Mouse (Mus musculus) ES-Bruce4 (cell line): Measurements from ENCODE around the gene Pip5k1a. TPM values are rescaled to one million over a fixed set of nuclear protein-coding genes. Genes with fewer than 3 reads are reported as not detected.

ENCODE experiments used
- H3K27ac ChIP-seq: 2 replicates; pipeline ENCODE4 v1.5.1; 2012; ENCODE audit warnings: low read length, inconsistent platforms; ENCODE audit not compliant: insufficient read depth
- H3K27me3 ChIP-seq: 2 replicates; pipeline ENCODE4 v1.6.1; 2012; ENCODE audit warnings: mild to moderate bottlenecking, low read length, inconsistent platforms; ENCODE audit not compliant: control insufficient read depth, poor library complexity, insufficient read depth, severe bottlenecking
- H3K36me3 ChIP-seq: 2 replicates; pipeline ENCODE4 v1.6.1; 2012; ENCODE audit warnings: inconsistent platforms, mild to moderate bottlenecking, low read length, moderate library complexity; ENCODE audit not compliant: control insufficient read depth, poor library complexity, insufficient read depth, severe bottlenecking
- H3K4me1 ChIP-seq: one replicate; pipeline ENCODE4 v1.8.1; 2011; ENCODE audit warnings: low read length; ENCODE audit not compliant: control insufficient read depth, insufficient read depth
- H3K4me3 ChIP-seq: 2 replicates; pipeline ENCODE4 v1.5.1; 2011; ENCODE audit warnings: low read depth, mild to moderate bottlenecking, low read length
- H3K9ac ChIP-seq: 2 replicates; pipeline ENCODE4 v1.6.1; 2012; ENCODE audit warnings: low read depth, mild to moderate bottlenecking, inconsistent platforms; ENCODE audit not compliant: poor library complexity, severe bottlenecking
- H3K9me3 ChIP-seq: replicated peaks from 2 replicates; pipeline ENCODE4 v1.6.1; 2012; ENCODE audit warnings: mild to moderate bottlenecking, low read length, inconsistent platforms; ENCODE audit not compliant: control insufficient read depth, poor library complexity, insufficient read depth, severe bottlenecking
- CTCF ChIP-seq: IDR thresholded peaks from one replicate; pipeline ENCODE4 v1.8.1; 2011; ENCODE audit warnings: low read depth, low read length
- EP300 ChIP-seq: IDR thresholded peaks from 2 replicates; pipeline ENCODE4 v1.6.1; 2011; ENCODE audit warnings: low read depth, low read length; ENCODE audit not compliant: insufficient read depth
- POLR2A ChIP-seq: IDR thresholded peaks from one replicate; pipeline ENCODE4 v1.8.1; 2011; ENCODE audit warnings: low read length; ENCODE audit not compliant: insufficient read depth
- polyA plus RNA-seq: library from polyadenylated mRNA; stranded (reverse); fragments of >200 nt; gene quantifications from 2 replicates; pipeline ENCODE4 v1.2.4, GENCODE M21; 2011; ENCODE audit warnings: low read depth; ENCODE audit not compliant: missing spikeins, insufficient read depth, insufficient read length

Gene Pip5k1a
- polyA plus RNA-seq, 1 experiment: 53.9 TPM

DNA sequence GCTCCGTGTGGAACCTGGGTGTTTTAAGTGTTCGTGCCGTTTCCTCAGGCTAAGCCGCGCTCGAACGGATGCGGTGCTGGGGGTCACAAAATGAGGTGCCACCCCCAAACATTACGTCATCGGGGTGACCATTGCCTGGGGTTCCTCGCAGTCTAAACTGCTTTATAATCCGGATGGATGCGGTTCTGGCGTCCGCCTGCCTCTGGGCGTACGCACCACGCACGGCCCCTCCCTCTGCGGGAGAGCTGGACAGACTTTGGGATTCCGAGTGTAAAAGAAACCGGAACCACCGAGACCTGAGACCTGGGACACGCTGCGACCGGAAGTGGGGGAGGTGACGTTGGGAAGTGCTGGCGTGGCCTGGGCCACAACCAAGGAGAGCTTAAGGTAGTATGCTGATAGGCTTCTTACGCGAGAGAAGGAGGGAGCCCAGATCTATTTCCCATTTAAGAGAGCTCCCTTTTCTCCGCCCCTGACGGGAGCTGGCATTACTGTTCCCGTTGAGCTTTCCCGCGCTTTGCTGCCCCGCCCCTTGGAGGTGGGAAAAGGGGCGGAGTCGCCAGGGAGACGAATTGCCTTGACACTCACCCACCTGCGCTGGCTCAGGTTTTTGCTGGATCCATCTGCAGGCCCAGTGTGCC lies 90.7 kb downstream of the Pip5k1a start:
- peak overlapping the region; percentile 70 for H3K9ac ChIP-seq
- no peaks in the 10 kb centered on the region for H3K4me1 ChIP-seq
- no peaks in the 10 kb centered on the region for H3K27me3 ChIP-seq
- peaks cover 11% of the 10 kb centered on the region for H3K36me3 ChIP-seq
- H3K27ac ChIP-seq: peak overlapping the region; percentile 91
- peak overlapping the region; percentile 60 for H3K4me3 ChIP-seq
- TF ChIP-seq EP300 (peak; percentile 26; the same call in 1 of the 2 replicates), CTCF (no peak), POLR2A (peak; percentile 51)
- no peaks in the 10 kb centered on the region for H3K9me3 ChIP-seq

DNA sequence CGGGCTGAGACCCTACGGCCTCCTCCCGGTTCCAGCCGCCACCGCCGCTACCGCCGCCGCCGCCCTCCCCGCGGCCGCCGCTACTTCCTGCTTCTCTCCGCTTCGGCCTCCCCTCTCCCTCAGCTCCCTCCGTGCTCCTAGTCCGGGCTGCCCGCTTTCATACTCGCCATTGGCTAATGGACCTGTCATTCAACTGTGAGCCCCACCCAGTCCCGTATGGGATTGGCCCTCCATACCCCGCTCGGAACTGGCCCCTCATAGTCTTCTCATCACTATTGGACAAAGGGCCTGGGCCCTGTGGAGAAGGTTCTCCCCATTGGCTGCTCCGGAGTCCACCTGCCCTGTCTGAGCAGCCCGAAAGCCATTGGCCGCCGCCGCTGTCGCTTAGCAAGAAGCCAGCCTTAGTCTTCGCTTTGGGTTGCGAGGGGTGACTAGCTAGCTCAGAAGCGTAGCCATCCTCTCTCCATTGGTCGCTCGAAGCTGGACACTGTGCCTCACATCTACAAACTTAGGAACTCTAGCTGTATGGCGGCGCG lies 91.3 kb downstream of the Pip5k1a start, which contains the start of gene Zfp687:
TSS of gene Zfp687 (minus strand) at position 112 of the 536 bp plus-strand sequence.
- peak within 1 kb of the TSS; percentile 91 for H3K4me3 ChIP-seq
- peak within 1 kb of the TSS; percentile 91 for H3K27ac ChIP-seq
- H3K36me3 ChIP-seq: peaks cover 15% of the 10 kb centered on the region
- H3K27me3 ChIP-seq: no peaks in the 10 kb centered on the region
- no peaks in the 10 kb centered on the region for H3K9me3 ChIP-seq
- H3K4me1 ChIP-seq: no peaks in the 10 kb centered on the region
- no peak for TF ChIP-seq CTCF
- peak; percentile 92 for TF ChIP-seq POLR2A
- TF ChIP-seq EP300: no peak
- peak within 1 kb of the TSS; percentile 70 for H3K9ac ChIP-seq

DNA sequence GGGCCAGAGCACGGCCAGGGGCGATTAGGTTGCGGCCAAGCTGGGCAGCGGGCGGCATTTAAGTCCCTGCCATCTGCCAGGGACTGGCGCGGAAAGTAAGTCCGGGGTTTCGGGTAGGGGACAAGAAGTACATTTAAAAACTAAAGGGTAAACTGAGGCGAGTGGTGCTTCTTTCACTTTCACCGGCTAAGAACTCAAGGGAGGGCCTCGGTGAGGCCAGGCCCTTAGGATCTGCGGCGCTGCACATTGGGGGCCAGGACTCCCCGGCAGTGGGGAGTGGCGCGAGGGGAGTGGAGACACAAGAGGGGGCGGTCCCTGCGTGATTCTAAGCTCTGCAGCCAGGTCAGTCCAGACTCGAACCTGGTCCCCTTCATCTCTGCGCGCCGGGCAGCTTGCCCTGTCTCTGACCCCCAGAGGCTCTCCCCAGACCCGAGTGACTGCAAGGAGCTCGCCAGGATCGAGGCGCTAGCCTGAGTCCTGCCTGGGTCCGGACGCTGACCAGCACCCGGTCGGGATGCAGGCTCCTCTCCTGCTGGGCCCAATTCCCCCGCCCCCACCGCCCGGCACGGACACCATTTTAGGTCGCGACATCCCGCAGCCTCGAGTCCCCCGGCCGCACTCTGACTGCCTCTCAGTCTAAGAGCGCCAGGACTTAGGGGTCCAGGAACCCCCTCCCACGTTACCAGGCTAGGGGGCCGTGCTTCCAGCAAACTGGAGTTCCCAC lies 92.1 kb downstream of the Pip5k1a start:
- no peak for TF ChIP-seq EP300
- TF ChIP-seq CTCF: no peak
- no peak for TF ChIP-seq POLR2A
- Histone ChIP-seq H3K27ac (no peak overlapping the region), H3K36me3 (peaks cover 22% of the 10 kb centered on the region), H3K9me3 (no peaks in the 10 kb centered on the region), H3K4me1 (no peaks in the 10 kb centered on the region), H3K9ac (peak overlapping the region; percentile 70), H3K4me3 (peak overlapping the region; percentile 91), H3K27me3 (no peaks in the 10 kb centered on the region)

DNA sequence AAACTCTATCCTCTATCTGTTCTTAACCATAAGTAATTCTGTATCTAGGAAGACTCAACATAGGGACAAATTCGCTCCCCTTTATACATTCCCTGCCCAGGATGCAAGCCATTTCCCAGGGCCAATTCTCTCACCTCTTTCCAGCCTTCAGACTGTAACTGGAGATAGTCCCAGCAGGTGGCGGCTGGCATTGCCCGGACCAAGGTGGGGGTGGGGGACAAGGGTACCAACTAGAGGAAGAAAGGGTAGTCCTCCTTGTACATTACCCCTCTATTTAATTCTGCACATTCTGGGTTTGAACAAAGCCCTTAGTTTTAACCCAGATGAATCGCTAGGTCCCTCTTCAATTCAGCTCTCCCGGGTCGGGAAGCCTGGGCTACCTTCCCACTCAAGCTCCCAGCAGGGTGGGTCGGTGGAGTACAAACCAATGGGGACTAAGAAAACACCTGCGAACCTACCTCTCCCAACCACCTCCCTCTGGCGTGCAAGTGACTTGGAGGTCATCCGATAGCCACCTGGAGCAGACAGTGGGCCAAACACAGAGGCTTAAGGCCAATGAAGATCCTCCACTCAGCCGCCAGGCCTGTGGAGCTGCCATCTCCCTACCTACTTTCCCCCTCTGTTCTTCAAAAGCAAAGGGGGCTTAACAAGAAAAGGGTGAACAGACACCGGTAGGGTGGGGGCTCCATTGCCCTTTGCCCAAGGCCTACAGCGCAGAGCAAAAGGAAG lies 92.9 kb downstream of the Pip5k1a start:
- no peaks in the 10 kb centered on the region for H3K27me3 ChIP-seq
- peak overlapping the region; percentile 91 for H3K4me3 ChIP-seq
- peak overlapping the region; percentile 70 for H3K9ac ChIP-seq
- no peak overlapping the region for H3K27ac ChIP-seq
- TF ChIP-seq CTCF: no peak
- no peak for TF ChIP-seq EP300
- TF ChIP-seq POLR2A: no peak
- H3K4me1 ChIP-seq: no peaks in the 10 kb centered on the region
- H3K36me3 ChIP-seq: peaks cover 25% of the 10 kb centered on the region
- no peaks in the 10 kb centered on the region for H3K9me3 ChIP-seq

DNA sequence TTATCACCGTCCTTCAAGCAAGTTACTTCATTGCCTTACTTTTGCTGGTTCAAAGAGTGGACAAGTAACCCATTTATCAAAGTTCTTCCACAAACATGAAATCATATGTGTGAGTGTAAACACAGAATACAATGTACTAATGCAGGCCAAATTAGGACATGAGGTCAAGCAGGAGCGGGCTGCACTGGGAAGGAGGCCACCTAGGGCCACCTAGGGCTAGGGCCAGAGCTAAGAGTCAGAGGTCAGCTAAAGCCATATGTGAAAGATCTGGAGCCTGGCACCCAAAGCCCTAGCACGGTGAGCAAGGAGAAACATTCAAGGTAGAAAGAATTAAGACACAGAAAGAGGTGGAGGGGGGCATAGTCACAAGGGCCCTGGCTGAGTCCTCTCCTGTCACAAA lies 93.7 kb downstream of the Pip5k1a start:
- H3K4me3 ChIP-seq: no peak overlapping the region
- TF ChIP-seq POLR2A: no peak
- TF ChIP-seq CTCF: no peak
- TF ChIP-seq EP300: no peak

More for the DNA sequence above, 93.7 kb downstream of the Pip5k1a start:
- no peak overlapping the region for H3K9ac ChIP-seq
- H3K27ac ChIP-seq: no peak overlapping the region
- no peaks in the 10 kb centered on the region for H3K4me1 ChIP-seq
- H3K27me3 ChIP-seq: no peaks in the 10 kb centered on the region
- peaks cover 25% of the 10 kb centered on the region for H3K36me3 ChIP-seq
- H3K9me3 ChIP-seq: no peaks in the 10 kb centered on the region
